Comparison of ENCODE assay signal across 30 mouse cellular contexts in genomic region chr15:85877336-85877735, GRCm38 (mm10). TPM values are rescaled to one million over a fixed set of nuclear protein-coding genes. Genes with fewer than 3 reads are reported as not detected.
A peak's percentile ranks its signal among the peaks of the same experiment; 100 is the strongest.
DNase-seq lines count a peak whose midpoint lies in the region; ATAC-seq and TF ChIP-seq lines count a peak whose summit lies in the region.
"Had no signal": no experiment of that assay in that cellular context is flagged by ENCODE, and none has a peak within 500 bp of the region (broad histone marks: within the 10 kb centered on the region; RNA-seq: fewer than 3 reads in every experiment).

No protein-coding gene starts in this region.

- peaks cover 19% of the 10 kb centered on the region for H3K4me1 ChIP-seq in kidney, embryonic 15.5 days
- H3K4me1 ChIP-seq in lung, postnatal 0 days (ENCODE audit: insufficient read depth, low read depth, low read length) = no peaks in the 10 kb centered on the region; the same call in 1 of the 2 replicates

- H3K4me2 ChIP-seq in kidney, embryonic 15.5 days = no peak overlapping the region
- no peak overlapping the region for H3K4me2 ChIP-seq in lung, postnatal 0 days (replicated peaks; ENCODE audit: low read depth, low read length)
- H3K4me2 ChIP-seq: forebrain, embryonic 12.5 days; forebrain, embryonic 15.5 days; heart, embryonic 12.5 days had no signal

- H3K27ac ChIP-seq in kidney, embryonic 15.5 days = no peak overlapping the region
- no peak overlapping the region for H3K27ac ChIP-seq in lung, postnatal 0 days (ENCODE audit: low read length)
- H3K27ac ChIP-seq: embryonic facial prominence, embryonic 10.5 days; embryonic facial prominence, embryonic 13.5 days; forebrain, embryonic 12.5 days; forebrain, embryonic 15.5 days; heart, embryonic 15.5 days; hindbrain, embryonic 13.5 days had no signal

- peak; percentile 52 for DNase-seq in kidney, adult 18-20 months
- DNase-seq in kidney, adult 9 months = peak; percentile 84
- DNase-seq in kidney, postnatal 25 days = peak; percentile 53 to 83
- no peak for DNase-seq in lung, postnatal 0 days (ENCODE audit: low spot score)
- DNase-seq in retina, embryonic 14.5 days (ENCODE audit: low spot score) = no peak
- DNase-seq: adrenal gland, postnatal 10 days; adrenal gland, postnatal 36 days; B cell, adult 2 months; cerebellum, adult 18-20 months; cerebellum, adult 9-10 months; cerebellum, postnatal 14 days; embryo, embryonic 11 days; gastrocnemius, postnatal 25 days; heart, adult 18-20 months; heart, postnatal 10 days; heart, postnatal 36 days had no signal

- H3K4me3 ChIP-seq in kidney, embryonic 15.5 days (replicated peaks) = no peak overlapping the region
- H3K4me3 ChIP-seq in lung, postnatal 0 days (ENCODE audit: low read depth, low read length) = no peak overlapping the region
- H3K4me3 ChIP-seq: embryonic facial prominence, embryonic 10.5 days; embryonic facial prominence, embryonic 13.5 days; erythroblast, embryonic 14.5 days; forebrain, embryonic 12.5 days; forebrain, embryonic 15.5 days; heart, embryonic 12.5 days; heart, embryonic 15.5 days; hindbrain, embryonic 13.5 days had no signal

- 93% methylated on average over 7 of the region's 7 CpGs for WGBS in kidney, embryonic 15.5 days
- WGBS in lung, postnatal 0 days = 88% methylated on average over 7 of the region's 7 CpGs

- H3K9me3 ChIP-seq in kidney, embryonic 15.5 days (replicated peaks) = no peaks in the 10 kb centered on the region
- no peaks in the 10 kb centered on the region for H3K9me3 ChIP-seq in lung, postnatal 0 days (ENCODE audit: low read length)
- H3K9me3 ChIP-seq: embryonic facial prominence, embryonic 10.5 days; embryonic facial prominence, embryonic 13.5 days; forebrain, embryonic 12.5 days; forebrain, embryonic 15.5 days; G1E; heart, embryonic 12.5 days; heart, embryonic 15.5 days; hindbrain, embryonic 10.5 days; hindbrain, embryonic 13.5 days had no signal

- TF ChIP-seq EP300 in lung, postnatal 0 days (IDR thresholded peaks at IDR 0.05) = no peak

- no peak for ATAC-seq in kidney, embryonic 15.5 days (replicated peaks; ENCODE audit: low FRiP score)
- no peak for ATAC-seq in lung, postnatal 0 days
- ATAC-seq: forebrain, embryonic 15.5 days; hindbrain, embryonic 16.5 days; Patski had no signal

- H3K36me3 ChIP-seq in kidney, embryonic 15.5 days = peaks cover 55% of the 10 kb centered on the region
- H3K36me3 ChIP-seq in lung, postnatal 0 days (ENCODE audit: insufficient read depth, low read length) = no peaks in the 10 kb centered on the region

- no peak for TF ChIP-seq CTCF in lung, postnatal 0 days (IDR thresholded peaks at IDR 0.05)

- no peak overlapping the region for H3K9ac ChIP-seq in kidney, embryonic 15.5 days
- no peak overlapping the region for H3K9ac ChIP-seq in lung, postnatal 0 days (replicated peaks; ENCODE audit: low read depth)
- H3K9ac ChIP-seq: embryonic facial prominence, embryonic 13.5 days; forebrain, embryonic 12.5 days; forebrain, embryonic 15.5 days; heart, embryonic 12.5 days; heart, embryonic 15.5 days; hindbrain, embryonic 13.5 days had no signal

- H3K27me3 ChIP-seq in kidney, embryonic 15.5 days = no peaks in the 10 kb centered on the region
- H3K27me3 ChIP-seq in lung, postnatal 0 days (replicated peaks; ENCODE audit: insufficient read depth, low read length) = no peaks in the 10 kb centered on the region
- H3K27me3 ChIP-seq: CH12.LX; embryonic facial prominence, embryonic 13.5 days; forebrain, embryonic 12.5 days; forebrain, embryonic 15.5 days; heart, embryonic 12.5 days; heart, embryonic 15.5 days; hindbrain, embryonic 13.5 days; Patski had no signal

RNA-seq across cellular contexts. Expression of gene Trmu, which starts 1.8 kb away (rescaled TPM):
- 39.4 and 50.4 TPM in 2 replicates for polyA plus RNA-seq in kidney, embryonic 15.5 days (2015; fragmentation: Nextera tagmentation; extraction: Ambion mirVana)
- polyA plus RNA-seq in lung, postnatal 0 days (2015; fragmentation: Nextera tagmentation; extraction: Ambion mirVana) = 26.5 and 26.6 TPM in 2 replicates

RNA-seq across cellular contexts. Expression of gene Gtse1, which starts 17.8 kb away (rescaled TPM):
- polyA plus RNA-seq in kidney, embryonic 15.5 days (2015; fragmentation: Nextera tagmentation; extraction: Ambion mirVana) = 30.3 and 30.8 TPM in 2 replicates
- 1.5 and 2.3 TPM in 2 replicates for polyA plus RNA-seq in lung, postnatal 0 days (2015; fragmentation: Nextera tagmentation; extraction: Ambion mirVana)

RNA-seq across cellular contexts. Expression of gene Ttc38, which starts 45.2 kb away (rescaled TPM):
- polyA plus RNA-seq in kidney, embryonic 15.5 days (2015; fragmentation: Nextera tagmentation; extraction: Ambion mirVana) = 6.3 and 6.7 TPM in 2 replicates
- polyA plus RNA-seq in lung, postnatal 0 days (2015; fragmentation: Nextera tagmentation; extraction: Ambion mirVana) = 8.7 and 9.1 TPM in 2 replicates

RNA-seq across cellular contexts. Expression of gene Pkdrej, which starts 55.8 kb away (rescaled TPM):
- polyA plus RNA-seq in kidney, embryonic 15.5 days (2015; fragmentation: Nextera tagmentation; extraction: Ambion mirVana) = 0.14 and 0.15 TPM in 2 replicates
- polyA plus RNA-seq in lung, postnatal 0 days (2015; fragmentation: Nextera tagmentation; extraction: Ambion mirVana) = 0.04 and 0.08 TPM in 2 replicates
- polyA plus RNA-seq: erythroblast, embryonic 14.5 days; G1E; hindbrain, embryonic 10.5 days had no signal

Comparison
In these comparisons a context has a peak if more than half of its experiments do, and no peak if none do; other contexts are left out.
1. DNase-seq: peak in kidney, adult 18-20 months (single experiment), kidney, adult 9 months (single experiment) and kidney, postnatal 25 days (2 of 2); none in lung, postnatal 0 days (single experiment) and retina, embryonic 14.5 days (single experiment).